Mouse (Mus musculus): ENCODE data around the gene Hnrnpa1. TPM values are rescaled to one million over a fixed set of nuclear protein-coding genes. Genes with fewer than 3 reads are reported as not detected.

Hnrnpa1 gene
- polyA plus RNA-seq, 1 experiment from 2014 or later = 503 TPM

- 93% methylated on average over 2 of the region's 2 CpGs for WGBS
- peaks cover 24% of the 10 kb centered on the region for H3K36me3 ChIP-seq (ENCODE audit: control insufficient read depth, insufficient read depth, low read length)
- no peak overlapping the region for H3K27ac ChIP-seq (ENCODE audit: low read length)
- no peaks in the 10 kb centered on the region for H3K9me3 ChIP-seq (ENCODE audit: control insufficient read depth, low read length)
- peaks cover 6% of the 10 kb centered on the region; the same call in 1 of the 2 replicates for H3K4me1 ChIP-seq (ENCODE audit: control insufficient read depth, insufficient read depth, low read length)
- no peak for ATAC-seq
- H3K9ac ChIP-seq (ENCODE audit: low read depth, low read length) = no peak overlapping the region
- H3K4me2 ChIP-seq (ENCODE audit: low read depth, low read length) = no peak overlapping the region
- no peaks in the 10 kb centered on the region for H3K27me3 ChIP-seq (replicated peaks; ENCODE audit: control insufficient read depth, insufficient read depth, low read length)
- no peak overlapping the region for H3K4me3 ChIP-seq (ENCODE audit: low read length)
These were observed 53.1 kb downstream of the Hnrnpa1 start for GRCm38 (mm10) chr15:103293375-103293774.

GRCm38 (mm10) chr15:103294649-103295048 lies 54.4 kb downstream of the Hnrnpa1 start:
- no peak overlapping the region for H3K9ac ChIP-seq (ENCODE audit: low read depth, low read length)
- H3K27ac ChIP-seq (ENCODE audit: low read length) = no peak overlapping the region
- H3K36me3 ChIP-seq (ENCODE audit: control insufficient read depth, insufficient read depth, low read length) = peaks cover 24% of the 10 kb centered on the region
- H3K9me3 ChIP-seq (ENCODE audit: control insufficient read depth, low read length) = no peaks in the 10 kb centered on the region
- no peak overlapping the region for H3K4me2 ChIP-seq (ENCODE audit: low read depth, low read length)
- ATAC-seq = no peak
- no peaks in the 10 kb centered on the region for H3K27me3 ChIP-seq (replicated peaks; ENCODE audit: control insufficient read depth, insufficient read depth, low read length)
- H3K4me3 ChIP-seq (ENCODE audit: low read length) = no peak overlapping the region
- 78% methylated on average over 2 of the region's 2 CpGs for WGBS
- peaks cover 8% of the 10 kb centered on the region for H3K4me1 ChIP-seq (ENCODE audit: control insufficient read depth, insufficient read depth, low read length)

- H3K36me3 ChIP-seq (ENCODE audit: control insufficient read depth, insufficient read depth, low read length) = peaks cover 23% of the 10 kb centered on the region
- peaks cover 19% of the 10 kb centered on the region for H3K4me1 ChIP-seq (ENCODE audit: control insufficient read depth, insufficient read depth, low read length)
- H3K27ac ChIP-seq (ENCODE audit: low read length) = no peak overlapping the region
- no peak overlapping the region for H3K9ac ChIP-seq (ENCODE audit: low read depth, low read length)
- H3K4me3 ChIP-seq (ENCODE audit: low read length) = no peak overlapping the region
- H3K9me3 ChIP-seq (ENCODE audit: control insufficient read depth, low read length) = no peaks in the 10 kb centered on the region
- 29% methylated on average over 5 of the region's 5 CpGs for WGBS
- H3K27me3 ChIP-seq (replicated peaks; ENCODE audit: control insufficient read depth, insufficient read depth, low read length) = no peaks in the 10 kb centered on the region
- H3K4me2 ChIP-seq (ENCODE audit: low read depth, low read length) = no peak overlapping the region
- ATAC-seq = no peak
These were observed 55.6 kb downstream of the Hnrnpa1 start for GRCm38 (mm10) chr15:103295851-103296250.

MicroRNAs within 50 kb of the gene (microRNA counts, 519-probe panel; counts per million panel counts)
- 3,028 counts per million, percentile 77 among the panel's probes with 10 or more counts for microRNA mmu-miR-148b

Small RNA genes within 50 kb of the gene (microRNA-seq; reads per million reads assigned to microRNA genes)
- 237 reads per million, percentile 59 among the genes with 10 or more reads in this experiment for gene Mir148b

Other genes starting within 250 kb of the Hnrnpa1 start
- 4.5 and 4.9 TPM in 2 replicates for gene Hoxc8, start 249.8 kb upstream of the Hnrnpa1 start, polyA plus RNA-seq (2015; fragmentation: Nextera tagmentation; extraction: Ambion mirVana)
- gene Hoxc6, start 242.2 kb upstream of the Hnrnpa1 start, polyA plus RNA-seq (2015; fragmentation: Nextera tagmentation; extraction: Ambion mirVana) = 3.2 and 4.0 TPM in 2 replicates
- gene Hoxc4, start 221.5 kb upstream of the Hnrnpa1 start, polyA plus RNA-seq (2015; fragmentation: Nextera tagmentation; extraction: Ambion mirVana) = 8.8 and 9.7 TPM in 2 replicates
- gene Smug1, start 73.3 kb upstream of the Hnrnpa1 start, polyA plus RNA-seq (2015; fragmentation: Nextera tagmentation; extraction: Ambion mirVana) = 20.2 and 22.1 TPM in 2 replicates
- gene Cbx5, start 616 bp upstream of the Hnrnpa1 start, polyA plus RNA-seq (2015; fragmentation: Nextera tagmentation; extraction: Ambion mirVana) = 60.0 and 70.4 TPM in 2 replicates
- 3.4 and 5.2 TPM in 2 replicates for gene Nfe2, start 18.0 kb downstream of the Hnrnpa1 start, polyA plus RNA-seq (2015; fragmentation: Nextera tagmentation; extraction: Ambion mirVana)
- 297 and 298 TPM in 2 replicates for gene Copz1, start 32.3 kb downstream of the Hnrnpa1 start, polyA plus RNA-seq (2015; fragmentation: Nextera tagmentation; extraction: Ambion mirVana)
- gene Gpr84, start 70.2 kb downstream of the Hnrnpa1 start, polyA plus RNA-seq (2015; fragmentation: Nextera tagmentation; extraction: Ambion mirVana) = 0.09 and 0.20 TPM in 2 replicates
- 3.6 and 4.1 TPM in 2 replicates for gene Zfp385a, start 99.7 kb downstream of the Hnrnpa1 start, polyA plus RNA-seq (2015; fragmentation: Nextera tagmentation; extraction: Ambion mirVana)
- gene Itga5, start 126.3 kb downstream of the Hnrnpa1 start, polyA plus RNA-seq (2015; fragmentation: Nextera tagmentation; extraction: Ambion mirVana) = 40.3 and 43.0 TPM in 2 replicates
- not detected in 2 replicates for gene Gtsf1, start 190.0 kb downstream of the Hnrnpa1 start, polyA plus RNA-seq (2015; fragmentation: Nextera tagmentation; extraction: Ambion mirVana)
- not detected in 2 replicates for gene Gtsf2, start 208.0 kb downstream of the Hnrnpa1 start, polyA plus RNA-seq (2015; fragmentation: Nextera tagmentation; extraction: Ambion mirVana)
- gene Nckap1l, start 213.4 kb downstream of the Hnrnpa1 start, polyA plus RNA-seq (2015; fragmentation: Nextera tagmentation; extraction: Ambion mirVana) = 3.7 and 3.8 TPM in 2 replicates